Mouse (Mus musculus) thymus, adult 18-20 months (tissue): ENCODE measurements at regions not wholly inside any gene's neighbourhood (a gene's known extent, or its start where the extent isn't known, plus 50 kb on each side); places are given as distances from the start of the nearest gene placed in this dataset.
"Not testable (repeated sequence)": the region's sequence is repeated elsewhere in the genome, so short reads cannot be mapped to it uniquely, and the experiment has no call there.

Experiments
- DNase-seq, 2 experiments: peaks; one replicate each; pipeline ENCODE4 v3.0.0; 2022; ENCODE audit warnings: mixed read lengths in 2 of 2

- DNase-seq = not testable (repeated sequence)
Observed at GRCm38 (mm10) chr17:17197229-17197628, 76.0 kb downstream of the Zfp97 start.

- DNase-seq = no peak
Observed at GRCm38 (mm10) chr17:17229069-17229468, 107.9 kb downstream of the Zfp97 start.

DNA sequence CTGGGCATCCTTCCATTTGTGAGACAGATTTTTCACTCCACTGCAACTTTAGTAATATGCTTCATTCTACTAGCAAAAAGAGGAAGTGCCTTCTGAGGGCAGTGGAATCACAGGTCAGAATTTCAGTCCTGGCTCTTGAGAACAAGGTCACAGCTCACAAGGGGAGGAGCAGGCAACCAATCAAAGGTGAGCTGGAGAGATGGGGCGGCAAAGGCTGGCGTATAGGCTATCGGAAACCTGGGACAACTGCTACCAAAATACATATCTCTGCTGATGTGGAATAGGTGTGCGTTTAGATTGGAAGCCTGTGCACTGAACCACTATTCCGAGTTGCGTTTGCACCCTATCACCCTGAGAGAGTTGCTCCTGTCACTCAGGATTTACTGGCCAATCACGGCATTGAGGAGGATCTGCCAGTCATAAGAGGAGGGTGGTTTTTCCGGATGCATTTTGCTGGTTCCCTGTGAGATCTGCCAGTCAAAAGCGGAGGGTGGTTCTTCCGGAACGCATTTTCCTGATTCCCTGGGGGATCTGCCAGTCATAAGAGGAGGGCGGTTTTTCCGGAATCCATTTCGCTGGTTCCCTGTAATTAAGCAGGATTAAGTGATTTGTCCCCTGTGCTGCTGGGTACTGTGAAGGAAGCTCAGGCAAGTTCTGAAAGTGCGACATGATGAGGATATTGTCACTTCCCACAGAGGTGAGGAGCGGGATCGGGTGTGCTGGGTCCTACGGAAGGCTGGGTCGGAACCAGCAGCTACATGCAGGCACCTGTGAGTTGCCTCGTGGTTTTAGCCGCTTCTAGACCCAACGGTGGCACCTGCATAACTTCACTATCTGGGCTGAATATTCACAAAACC lies 113.3 kb downstream of the Zfp97 start:
- DNase-seq = peak; percentile 78 to 90

DNA sequence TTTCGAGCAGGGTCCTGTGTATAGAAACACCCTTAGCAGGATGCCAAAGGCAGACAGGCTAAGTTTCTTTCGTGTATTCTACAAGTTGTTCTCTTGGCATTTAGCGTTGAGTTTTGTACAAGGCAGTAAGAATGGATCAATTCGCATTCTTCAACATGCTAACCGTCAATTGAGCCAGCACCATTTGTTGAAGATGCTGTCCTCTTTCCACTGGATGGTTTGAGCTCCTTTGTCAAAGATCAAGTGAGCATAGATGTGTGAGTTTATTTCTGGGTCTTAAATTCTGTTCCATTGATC lies 113.9 kb downstream of the Zfp97 start:
- DNase-seq = not testable (repeated sequence)
